Mouse (Mus musculus) G1E (cell line): ENCODE measurements at regions not wholly inside any gene's neighbourhood (a gene's known extent, or its start where the extent isn't known, plus 50 kb on each side); places are given as distances from the start of the nearest gene placed in this dataset.

ENCODE experiments used
- CTCF ChIP-seq: IDR thresholded peaks from 2 replicates; pipeline ENCODE4 v1.5.1; 2012; ENCODE audit warnings: low read depth, low read length, inconsistent platforms, mixed read lengths
- GATA1 ChIP-seq: IDR thresholded peaks from 2 replicates; pipeline ENCODE4 v1.6.1; 2012; ENCODE audit warnings: borderline replicate concordance, low read length, inconsistent platforms, mixed read lengths
- POLR2AphosphoS5 ChIP-seq: IDR thresholded peaks from 2 replicates; pipeline ENCODE4 v1.6.1; 2012; ENCODE audit warnings: low read depth, low read length, inconsistent platforms; ENCODE audit not compliant: insufficient replicate concordance

GRCm38 (mm10) chr11:31730181-31730580 is 58.5 kb upstream of the Bod1 start:
- TF ChIP-seq CTCF: no peak
- no peak for TF ChIP-seq GATA1
- TF ChIP-seq POLR2AphosphoS5: no peak
